Mouse (Mus musculus) G1E (cell line): ENCODE measurements at regions not wholly inside any gene's neighbourhood (a gene's known extent, or its start where the extent isn't known, plus 50 kb on each side); places are given as distances from the start of the nearest gene placed in this dataset.

Source experiments
- CTCF ChIP-seq: IDR thresholded peaks from 2 replicates; pipeline ENCODE4 v1.5.1; 2012; ENCODE audit warnings: low read depth, low read length, inconsistent platforms, mixed read lengths
- GATA2 ChIP-seq: IDR thresholded peaks from 2 replicates; pipeline ENCODE4 v1.6.1; 2012; ENCODE audit warnings: low read depth, low read length, inconsistent platforms, borderline replicate concordance

GRCm38 (mm10) chr4:131217571-131218155 lies 273.5 kb downstream of the Matn1 start:
- TF ChIP-seq CTCF (no peak), GATA2 (no peak)
